Mouse (Mus musculus) heart, postnatal 0 days (tissue): ENCODE results near the gene Timp3. TPM values are rescaled to one million over a fixed set of nuclear protein-coding genes. Genes with fewer than 3 reads are reported as not detected.

ENCODE experiments used
- ATAC-seq: fragments of 200-750 bp; cut with Nextera tagmentation; 2 replicates; pipeline ENCODE4 v1.8.0; 2017; ENCODE audit warnings: low read depth, moderate number of reproducible peaks, moderate library complexity; ENCODE audit not compliant: insufficient read depth
- DNase-seq: peaks from one replicate; pipeline ENCODE4 v3.0.0-alpha.2; 2016; ENCODE audit warnings: low spot score
- H3K27ac ChIP-seq: fragments of 300-500 bp; sonication (generic); 2 replicates; pipeline ENCODE4 v1.5.1; 2014; ENCODE audit warnings: low read depth, mild to moderate bottlenecking
- H3K27me3 ChIP-seq: fragments of 300-500 bp; sonication (generic); 2 replicates; pipeline ENCODE4 v1.6.1; 2014; ENCODE audit warnings: low read length, mixed read lengths; ENCODE audit not compliant: control insufficient read depth, insufficient read depth
- H3K36me3 ChIP-seq: fragments of 300-500 bp; sonication (generic); replicated peaks from 2 replicates; pipeline ENCODE4 v1.6.1; 2014; ENCODE audit warnings: low read length, mixed read lengths; ENCODE audit not compliant: control insufficient read depth, insufficient read depth
- H3K4me1 ChIP-seq: fragments of 300-500 bp; sonication (generic); 2 replicates; pipeline ENCODE4 v1.6.1; 2014; ENCODE audit warnings: antibody characterized with exemption; ENCODE audit not compliant: control insufficient read depth, insufficient read depth
- H3K4me2 ChIP-seq: fragments of 300-500 bp; sonication (generic); 2 replicates; pipeline ENCODE4 v1.6.1; 2014; ENCODE audit warnings: low read depth, mild to moderate bottlenecking, low read length, moderate library complexity
- H3K4me3 ChIP-seq: fragments of 300-500 bp; sonication (generic); 2 replicates; pipeline ENCODE4 v1.5.1; 2014; ENCODE audit warnings: low read depth, low read length
- H3K9ac ChIP-seq: fragments of 300-500 bp; sonication (generic); replicated peaks from 2 replicates; pipeline ENCODE4 v1.6.1; 2014; ENCODE audit warnings: low read depth, low read length, mixed read lengths
- H3K9me3 ChIP-seq: fragments of 300-500 bp; sonication (generic); replicated peaks from 2 replicates; pipeline ENCODE4 v1.6.1; 2016; ENCODE audit warnings: low read length; ENCODE audit not compliant: control insufficient read depth
- CTCF ChIP-seq: IDR thresholded peaks from 2 replicates; pipeline ENCODE4 v1.5.1; 2016; ENCODE audit warnings: antibody characterized with exemption, control low read depth, low read depth
- EP300 ChIP-seq: IDR thresholded peaks from 2 replicates; pipeline ENCODE4 v1.6.1; 2016; ENCODE audit warnings: antibody characterized with exemption, low read depth
- WGBS: fragments of 180-500 bp; shearing (Covaris S2); extraction: QIAGEN DNeasy Blood & Tissue Kit; methylation state at CpG from one replicate; pipeline ENCODE4 v1.1.7; 2014; 5-methylcytosine and 5-hydroxymethylcytosine counted together
- polyA plus RNA-seq: library from polyadenylated mRNA; unstranded; fragments of >200 nt; fragmentation: Nextera tagmentation; extraction: Ambion mirVana; gene quantifications from 2 replicates; pipeline ENCODE4 v1.2.1, GENCODE M21; 2015
- total RNA-seq: library from RNA; depleted of rRNA; stranded (reverse); fragments of >200 nt; gene quantifications from 2 replicates; pipeline ENCODE4 v1.2.3, GENCODE M21; 2014; ENCODE audit warnings: low replicate concordance

Gene Timp3
- total and polyA plus RNA-seq, 2 experiments from 2014 or later: 66.0 to 164 TPM

GRCm38 (mm10) chr10:86359699-86360098 lies 59.5 kb downstream of the Timp3 start:
- Histone ChIP-seq H3K36me3 (no peaks in the 10 kb centered on the region), H3K9me3 (no peaks in the 10 kb centered on the region), H3K27me3 (no peaks in the 10 kb centered on the region), H3K27ac (no peak overlapping the region), H3K9ac (no peak overlapping the region), H3K4me1 (peaks cover 4% of the 10 kb centered on the region), H3K4me2 (no peak overlapping the region), H3K4me3 (no peak overlapping the region)
- DNase-seq (no peak), ATAC-seq (peak; percentile 30; the same call in 1 of the 2 replicates)
- TF ChIP-seq CTCF: no peak
- TF ChIP-seq EP300: no peak
- 60% methylated on average over 4 of the region's 4 CpGs for WGBS

- no peak overlapping the region for H3K27ac ChIP-seq
- no peak overlapping the region for H3K9ac ChIP-seq
- no peaks in the 10 kb centered on the region for H3K36me3 ChIP-seq
- H3K27me3 ChIP-seq: no peaks in the 10 kb centered on the region
- H3K4me2 ChIP-seq: no peak overlapping the region
- no peak for ATAC-seq
- peaks cover 16% of the 10 kb centered on the region for H3K4me1 ChIP-seq
- no peak overlapping the region for H3K4me3 ChIP-seq
- no peak for DNase-seq
- no peaks in the 10 kb centered on the region for H3K9me3 ChIP-seq
- TF ChIP-seq CTCF (no peak), EP300 (no peak)
- 66% methylated on average over 8 of the region's 8 CpGs for WGBS
Observed at GRCm38 (mm10) chr10:86363669-86364309, 63.6 kb downstream of the Timp3 start.

- Histone ChIP-seq H3K9me3 (no peaks in the 10 kb centered on the region), H3K4me2 (no peak overlapping the region), H3K9ac (no peak overlapping the region), H3K36me3 (no peaks in the 10 kb centered on the region), H3K27me3 (no peaks in the 10 kb centered on the region), H3K4me3 (no peak overlapping the region), H3K27ac (no peak overlapping the region), H3K4me1 (peaks cover 30% of the 10 kb centered on the region)
- DNase-seq (peak; percentile 74), ATAC-seq (peak; percentile 92)
- 6% methylated on average over 5 of the region's 5 CpGs for WGBS
- TF ChIP-seq CTCF (no peak), EP300 (peak; percentile 89)
Observed at GRCm38 (mm10) chr10:86365632-86366092, 65.5 kb downstream of the Timp3 start.

- Histone ChIP-seq H3K27ac (no peak overlapping the region), H3K4me3 (no peak overlapping the region), H3K36me3 (no peaks in the 10 kb centered on the region), H3K4me2 (no peak overlapping the region), H3K9me3 (no peaks in the 10 kb centered on the region), H3K9ac (no peak overlapping the region), H3K27me3 (no peaks in the 10 kb centered on the region), H3K4me1 (peaks cover 35% of the 10 kb centered on the region)
- no peak for TF ChIP-seq CTCF
- no peak for TF ChIP-seq EP300
- no peak for ATAC-seq
- no peak for DNase-seq
- 70% methylated on average over 4 of the region's 4 CpGs for WGBS
Observed at GRCm38 (mm10) chr10:86367346-86367745, 67.2 kb downstream of the Timp3 start.

GRCm38 (mm10) chr10:86368811-86369210 lies 68.6 kb downstream of the Timp3 start:
- no peaks in the 10 kb centered on the region for H3K36me3 ChIP-seq
- H3K9ac ChIP-seq: no peak overlapping the region
- H3K9me3 ChIP-seq: no peaks in the 10 kb centered on the region
- H3K4me2 ChIP-seq: no peak overlapping the region
- H3K27me3 ChIP-seq: no peaks in the 10 kb centered on the region
- no peak overlapping the region for H3K27ac ChIP-seq
- DNase-seq (peak; percentile 62), ATAC-seq (no peak)
- no peak for TF ChIP-seq CTCF
- WGBS: 61% methylated on average over 12 of the region's 12 CpGs
- H3K4me1 ChIP-seq: peaks cover 35% of the 10 kb centered on the region
- H3K4me3 ChIP-seq: no peak overlapping the region

GRCm38 (mm10) chr10:86369346-86369745 lies 69.2 kb downstream of the Timp3 start:
- no peak for ATAC-seq
- Histone ChIP-seq H3K4me2 (no peak overlapping the region), H3K27ac (no peak overlapping the region), H3K4me1 (peaks cover 34% of the 10 kb centered on the region), H3K27me3 (no peaks in the 10 kb centered on the region), H3K9ac (no peak overlapping the region), H3K4me3 (no peak overlapping the region), H3K9me3 (no peaks in the 10 kb centered on the region), H3K36me3 (no peaks in the 10 kb centered on the region)
- DNase-seq: no peak
- no peak for TF ChIP-seq EP300
- TF ChIP-seq CTCF: no peak
- 39% methylated on average over 4 of the region's 4 CpGs for WGBS
